Mouse (Mus musculus) cortical plate, adult 2 months (tissue): ENCODE results near the gene Cacna1g.

Experiments
- CTCF ChIP-seq: fragments of 200-500 bp; IDR thresholded peaks from 2 replicates; pipeline ENCODE4 v1.5.1; 2011; ENCODE audit warnings: mild to moderate bottlenecking, control low read depth, low read length; ENCODE audit not compliant: insufficient read depth; ENCODE audit errors: extremely low read depth
- POLR2A ChIP-seq: fragments of 200-500 bp; IDR thresholded peaks from 2 replicates; pipeline ENCODE4 v1.6.1; 2011; ENCODE audit warnings: mild to moderate bottlenecking, low read length, control low read depth; ENCODE audit not compliant: insufficient read depth; ENCODE audit errors: extremely low read depth

- no peak for TF ChIP-seq CTCF
- TF ChIP-seq POLR2A = no peak
Measured at GRCm38 (mm10) chr11:94392672-94393109, 81.3 kb downstream of the Cacna1g start, which contains the start of gene Abcc3.
